Mouse (Mus musculus) midbrain, embryonic 15.5 days (tissue): ENCODE measurements around the gene Ccnjl. TPM values are rescaled to one million over a fixed set of nuclear protein-coding genes. Genes with fewer than 3 reads are reported as not detected.

Experiments
- polyA plus RNA-seq: library from polyadenylated mRNA; unstranded; fragments of >200 nt; fragmentation: Nextera tagmentation; extraction: Ambion mirVana; gene quantifications from 2 replicates; pipeline ENCODE4 v1.2.1, GENCODE M21; 2015

Ccnjl gene
- polyA plus RNA-seq, 1 experiment from 2014 or later, result 13.7 TPM

Other genes starting within 250 kb of the Ccnjl start
- 37.4 and 43.8 TPM in 2 replicates for gene Pttg1, start 102.5 kb upstream of the Ccnjl start, polyA plus RNA-seq
- gene Slu7, start 95.0 kb upstream of the Ccnjl start, polyA plus RNA-seq, result 65.3 and 66.8 TPM in 2 replicates
- 9.7 and 10.0 TPM in 2 replicates for gene C1qtnf2, start 54.5 kb upstream of the Ccnjl start, polyA plus RNA-seq
- 4.1 and 4.2 TPM in 2 replicates for gene 4933415A04Rik, start 58.3 kb downstream of the Ccnjl start, polyA plus RNA-seq
- gene Fabp6, start 72.8 kb downstream of the Ccnjl start, polyA plus RNA-seq, result not detected in 2 replicates
- 29.0 and 33.1 TPM in 2 replicates for gene Pwwp2a, start 153.2 kb downstream of the Ccnjl start, polyA plus RNA-seq
- gene Ttc1, start 219.2 kb downstream of the Ccnjl start, polyA plus RNA-seq, result 73.8 and 77.8 TPM in 2 replicates